Mouse (Mus musculus): ENCODE measurements around the gene Padi6. TPM values are rescaled to one million over a fixed set of nuclear protein-coding genes. Genes with fewer than 3 reads are reported as not detected.

Padi6 gene
- polyA plus RNA-seq, 1 experiment, result not detected

- no peak for TF ChIP-seq POLR2A (IDR thresholded peaks at IDR 0.05; ENCODE audit: borderline replicate concordance, insufficient read depth, low read length)
- H3K27me3 ChIP-seq (ENCODE audit: control insufficient read depth, insufficient read depth, low read length), result no peaks in the 10 kb centered on the region
- H3K4me1 ChIP-seq (ENCODE audit: control insufficient read depth, insufficient read depth, low read length), result no peaks in the 10 kb centered on the region
- H3K4me3 ChIP-seq (replicated peaks; ENCODE audit: insufficient read depth, low read depth, low read length), result no peak overlapping the region
- DNase-seq, result no peak
- H3K27ac ChIP-seq (ENCODE audit: insufficient read depth, low read length), result no peak overlapping the region
- WGBS, result 13% methylated on average over 13 of the region's 13 CpGs
Observed at GRCm38 (mm10) chr4:140770433-140770832, 28.0 kb upstream of the Padi6 start.

- no peak for DNase-seq
- Histone ChIP-seq H3K27ac (ENCODE audit: insufficient read depth, low read length) (no peak overlapping the region), H3K27me3 (ENCODE audit: control insufficient read depth, insufficient read depth, low read length) (no peaks in the 10 kb centered on the region), H3K4me1 (ENCODE audit: control insufficient read depth, insufficient read depth, low read length) (no peaks in the 10 kb centered on the region), H3K4me3 (replicated peaks; ENCODE audit: insufficient read depth, low read depth, low read length) (no peak overlapping the region)
- TF ChIP-seq POLR2A (IDR thresholded peaks at IDR 0.05; ENCODE audit: borderline replicate concordance, insufficient read depth, low read length) (no peak), CTCF (IDR thresholded peaks at IDR 0.05; ENCODE audit: borderline replicate concordance, insufficient read depth, low read depth, low read length) (no peak)
- 78% methylated on average over 5 of the region's 5 CpGs for WGBS
Observed at GRCm38 (mm10) chr4:140768973-140769372, 26.5 kb upstream of the Padi6 start.

GRCm38 (mm10) chr4:140765936-140766335, 23.5 kb upstream of the Padi6 start:
- Histone ChIP-seq H3K4me1 (ENCODE audit: control insufficient read depth, insufficient read depth, low read length) (no peaks in the 10 kb centered on the region), H3K4me3 (replicated peaks; ENCODE audit: insufficient read depth, low read depth, low read length) (no peak overlapping the region), H3K27ac (ENCODE audit: insufficient read depth, low read length) (no peak overlapping the region), H3K27me3 (ENCODE audit: control insufficient read depth, insufficient read depth, low read length) (no peaks in the 10 kb centered on the region)
- 78% methylated on average over 3 of the region's 3 CpGs for WGBS
- no peak for DNase-seq
- TF ChIP-seq CTCF (IDR thresholded peaks at IDR 0.05; ENCODE audit: borderline replicate concordance, insufficient read depth, low read depth, low read length) (no peak), POLR2A (IDR thresholded peaks at IDR 0.05; ENCODE audit: borderline replicate concordance, insufficient read depth, low read length) (no peak)

- peak in 1 of 2 experiments; percentile 34 for DNase-seq
- TF ChIP-seq POLR2A (IDR thresholded peaks at IDR 0.05; ENCODE audit: borderline replicate concordance, insufficient read depth, low read length) (no peak), CTCF (IDR thresholded peaks at IDR 0.05; ENCODE audit: borderline replicate concordance, insufficient read depth, low read depth, low read length) (peak; percentile 55; the same call in 1 of the 2 replicates)
- WGBS, result 20% methylated on average over 9 of the region's 9 CpGs
- Histone ChIP-seq H3K27me3 (ENCODE audit: control insufficient read depth, insufficient read depth, low read length) (no peaks in the 10 kb centered on the region), H3K4me1 (ENCODE audit: control insufficient read depth, insufficient read depth, low read length) (no peaks in the 10 kb centered on the region), H3K27ac (ENCODE audit: insufficient read depth, low read length) (no peak overlapping the region), H3K4me3 (replicated peaks; ENCODE audit: insufficient read depth, low read depth, low read length) (no peak overlapping the region)
Observed at GRCm38 (mm10) chr4:140763158-140763557, 20.7 kb upstream of the Padi6 start.

- 87% methylated on average over 7 of the region's 7 CpGs for WGBS
- Histone ChIP-seq H3K27me3 (ENCODE audit: control insufficient read depth, insufficient read depth, low read length) (no peaks in the 10 kb centered on the region), H3K4me3 (replicated peaks; ENCODE audit: insufficient read depth, low read depth, low read length) (no peak overlapping the region), H3K4me1 (ENCODE audit: control insufficient read depth, insufficient read depth, low read length) (no peaks in the 10 kb centered on the region), H3K27ac (ENCODE audit: insufficient read depth, low read length) (no peak overlapping the region)
- no peak for DNase-seq
- TF ChIP-seq CTCF (IDR thresholded peaks at IDR 0.05; ENCODE audit: borderline replicate concordance, insufficient read depth, low read depth, low read length), result no peak
- TF ChIP-seq POLR2A (IDR thresholded peaks at IDR 0.05; ENCODE audit: borderline replicate concordance, insufficient read depth, low read length), result no peak
Observed at GRCm38 (mm10) chr4:140761601-140762000, 19.2 kb upstream of the Padi6 start.

- DNase-seq, result no peak
- WGBS, result 87% methylated on average over 3 of the region's 3 CpGs
- Histone ChIP-seq H3K27me3 (ENCODE audit: control insufficient read depth, insufficient read depth, low read length) (no peaks in the 10 kb centered on the region), H3K4me3 (replicated peaks; ENCODE audit: insufficient read depth, low read depth, low read length) (no peak overlapping the region), H3K27ac (ENCODE audit: insufficient read depth, low read length) (no peak overlapping the region), H3K4me1 (ENCODE audit: control insufficient read depth, insufficient read depth, low read length) (no peaks in the 10 kb centered on the region)
- no peak for TF ChIP-seq CTCF (IDR thresholded peaks at IDR 0.05; ENCODE audit: borderline replicate concordance, insufficient read depth, low read depth, low read length)
- TF ChIP-seq POLR2A (IDR thresholded peaks at IDR 0.05; ENCODE audit: borderline replicate concordance, insufficient read depth, low read length), result no peak
Observed at GRCm38 (mm10) chr4:140755811-140756210, 13.4 kb upstream of the Padi6 start.

GRCm38 (mm10) chr4:140753366-140753765, 10.9 kb upstream of the Padi6 start:
- H3K4me1 ChIP-seq (ENCODE audit: control insufficient read depth, insufficient read depth, low read length), result no peaks in the 10 kb centered on the region
- no peak overlapping the region for H3K4me3 ChIP-seq (replicated peaks; ENCODE audit: insufficient read depth, low read depth, low read length)
- H3K27ac ChIP-seq (ENCODE audit: insufficient read depth, low read length), result no peak overlapping the region
- no peaks in the 10 kb centered on the region for H3K27me3 ChIP-seq (ENCODE audit: control insufficient read depth, insufficient read depth, low read length)
- WGBS, result 69% methylated on average over 7 of the region's 7 CpGs
- TF ChIP-seq CTCF (IDR thresholded peaks at IDR 0.05; ENCODE audit: borderline replicate concordance, insufficient read depth, low read depth, low read length) (no peak), POLR2A (IDR thresholded peaks at IDR 0.05; ENCODE audit: borderline replicate concordance, insufficient read depth, low read length) (no peak)
- DNase-seq, result no peak

- Histone ChIP-seq H3K4me1 (ENCODE audit: control insufficient read depth, insufficient read depth, low read length) (no peaks in the 10 kb centered on the region; the same call in 1 of the 2 replicates), H3K27me3 (ENCODE audit: control insufficient read depth, insufficient read depth, low read length) (no peaks in the 10 kb centered on the region), H3K4me3 (replicated peaks; ENCODE audit: insufficient read depth, low read depth, low read length) (no peak overlapping the region), H3K27ac (ENCODE audit: insufficient read depth, low read length) (no peak overlapping the region)
- no peak for TF ChIP-seq POLR2A (IDR thresholded peaks at IDR 0.05; ENCODE audit: borderline replicate concordance, insufficient read depth, low read length)
- no peak for TF ChIP-seq CTCF (IDR thresholded peaks at IDR 0.05; ENCODE audit: borderline replicate concordance, insufficient read depth, low read depth, low read length)
- DNase-seq, result peak; percentile 14 to 16
- 11% methylated on average over 19 of the region's 19 CpGs for WGBS
Observed at GRCm38 (mm10) chr4:140750328-140750727, 7.9 kb upstream of the Padi6 start.

Data from cerebellum, adult 2 months (tissue).